Mouse (Mus musculus): Measurements from ENCODE around the gene Yaf2.

DNA sequence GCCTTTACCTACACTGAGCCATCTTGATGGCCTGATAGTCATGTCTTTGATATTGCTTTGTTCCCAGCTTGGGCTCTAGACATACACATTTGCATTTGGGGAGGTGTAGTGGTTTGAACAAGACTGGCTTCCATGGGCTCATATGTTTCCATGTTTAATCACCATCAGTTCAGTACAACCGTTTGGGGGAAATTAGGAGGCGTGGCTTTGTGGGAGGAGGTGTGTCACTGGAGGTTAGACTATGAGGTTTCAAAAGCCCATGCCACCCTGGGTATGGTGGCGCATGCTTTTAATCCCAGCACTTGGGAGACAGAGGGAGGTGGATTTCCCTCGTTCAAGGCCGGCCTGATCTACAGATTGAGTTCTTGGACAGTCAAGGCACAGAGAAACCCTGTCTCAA lies 39.0 kb upstream of the Yaf2 start:
- no peak for TF ChIP-seq CTCF (IDR thresholded peaks at IDR 0.05; ENCODE audit: borderline replicate concordance, insufficient read depth, low read length)
- no peak for TF ChIP-seq POLR2A (IDR thresholded peaks at IDR 0.05; ENCODE audit: low read depth, low read length)

Measured in embryonic fibroblast, embryonic 13.5 days (primary cell).